Mouse (Mus musculus) urinary bladder, postnatal 25 days (tissue): ENCODE results near the gene Nrip3.

Experiments used
- DNase-seq: peaks from one replicate; pipeline ENCODE4 v3.0.0; 2022; ENCODE audit warnings: low spot score

The Nrip3 gene

DNA sequence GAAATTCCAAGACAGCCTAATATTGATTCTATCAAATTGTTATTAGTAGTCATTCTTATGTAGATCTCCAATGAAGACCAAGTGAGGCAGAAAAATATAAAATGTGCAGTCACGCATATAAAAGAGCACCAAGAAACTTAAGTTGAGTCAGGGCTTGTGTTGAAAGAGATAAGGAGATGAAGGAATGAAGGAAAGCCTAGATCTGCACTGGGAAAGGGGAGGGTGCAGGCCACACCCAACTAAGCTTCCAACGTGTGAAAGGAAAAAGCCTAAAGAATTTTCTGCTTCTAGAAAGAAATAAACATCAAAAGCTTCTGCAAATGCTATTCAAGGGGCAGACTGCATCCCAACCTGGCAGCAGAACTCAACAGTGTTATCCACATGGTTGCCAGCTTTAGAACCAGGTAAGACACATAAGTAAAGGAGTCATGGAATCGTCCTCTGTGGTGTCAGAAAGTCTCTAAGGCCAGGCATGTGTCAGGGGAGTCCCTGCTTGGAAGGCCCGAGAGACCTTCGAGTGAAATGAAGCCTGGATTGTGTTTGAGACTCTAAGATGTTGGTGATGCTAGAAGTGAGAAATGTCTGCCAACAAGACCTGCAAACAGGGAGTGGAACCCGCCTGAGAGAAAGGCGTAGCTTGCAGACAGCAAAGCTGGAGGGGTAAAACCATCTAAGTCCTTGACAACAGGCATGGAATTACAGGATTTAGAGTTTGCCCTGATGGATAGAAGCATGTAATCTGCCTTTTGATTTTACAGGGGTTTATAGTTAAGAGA is 14.1 kb downstream of the Nrip3 start:
- DNase-seq = no peak

DNA sequence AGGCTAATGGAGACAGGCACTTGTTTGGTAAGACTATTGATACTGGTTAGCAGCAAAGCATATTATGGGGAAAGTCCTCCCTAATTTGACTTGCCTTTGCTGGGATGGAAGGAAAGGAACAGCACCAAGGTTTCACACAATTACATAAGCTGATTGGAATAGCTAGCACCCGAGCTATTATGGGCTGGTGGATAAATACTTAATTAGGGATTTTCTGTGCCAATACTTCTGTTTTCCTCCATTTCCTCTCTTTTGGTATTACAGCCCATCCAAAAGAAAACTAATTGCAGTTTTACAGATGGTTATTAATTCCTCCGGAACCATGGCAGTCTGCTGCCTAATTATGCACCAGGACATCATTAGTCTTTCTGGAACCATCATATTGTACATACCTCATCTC is 17.8 kb downstream of the Nrip3 start:
- no peak for DNase-seq

DNA sequence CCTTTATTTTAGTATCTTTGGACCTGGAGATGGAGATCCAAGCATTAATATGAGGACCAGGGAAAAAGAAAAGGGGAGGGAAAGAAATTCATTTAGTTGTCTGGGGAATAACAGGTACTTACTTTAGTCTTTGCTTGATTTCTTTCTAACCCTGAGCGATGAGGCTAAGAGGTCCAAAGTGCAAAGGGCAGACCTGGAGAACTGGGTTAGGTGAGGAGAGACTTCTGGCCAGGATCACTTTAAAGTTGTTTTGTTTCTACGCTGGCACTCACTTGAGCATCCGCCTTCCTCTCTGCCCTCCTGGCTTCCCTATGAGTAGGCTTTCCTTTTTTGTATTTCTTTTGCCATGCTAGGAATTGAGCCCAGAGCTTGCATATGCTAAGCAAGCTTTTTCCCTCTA is 25.5 kb downstream of the Nrip3 start:
- no peak for DNase-seq

DNA sequence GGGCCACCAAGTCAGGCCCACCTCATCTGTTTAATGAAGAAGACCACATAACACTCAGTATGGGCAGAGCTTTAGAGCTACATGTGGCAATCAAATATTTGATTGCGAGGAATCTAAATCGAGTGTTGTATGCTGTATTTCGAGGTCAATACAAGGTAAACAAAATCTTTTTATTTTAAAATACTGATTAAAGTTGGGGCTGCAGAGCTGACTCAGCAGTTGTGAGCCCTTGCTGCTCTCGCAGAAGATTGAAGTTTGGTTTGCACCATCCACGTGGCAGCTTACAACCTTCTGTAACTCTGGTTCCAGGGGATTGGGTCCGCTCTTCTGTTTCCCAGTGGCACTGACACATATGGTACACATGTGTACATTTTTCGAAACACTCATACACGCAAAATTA is 27.8 kb downstream of the Nrip3 start:
- no peak for DNase-seq

DNA sequence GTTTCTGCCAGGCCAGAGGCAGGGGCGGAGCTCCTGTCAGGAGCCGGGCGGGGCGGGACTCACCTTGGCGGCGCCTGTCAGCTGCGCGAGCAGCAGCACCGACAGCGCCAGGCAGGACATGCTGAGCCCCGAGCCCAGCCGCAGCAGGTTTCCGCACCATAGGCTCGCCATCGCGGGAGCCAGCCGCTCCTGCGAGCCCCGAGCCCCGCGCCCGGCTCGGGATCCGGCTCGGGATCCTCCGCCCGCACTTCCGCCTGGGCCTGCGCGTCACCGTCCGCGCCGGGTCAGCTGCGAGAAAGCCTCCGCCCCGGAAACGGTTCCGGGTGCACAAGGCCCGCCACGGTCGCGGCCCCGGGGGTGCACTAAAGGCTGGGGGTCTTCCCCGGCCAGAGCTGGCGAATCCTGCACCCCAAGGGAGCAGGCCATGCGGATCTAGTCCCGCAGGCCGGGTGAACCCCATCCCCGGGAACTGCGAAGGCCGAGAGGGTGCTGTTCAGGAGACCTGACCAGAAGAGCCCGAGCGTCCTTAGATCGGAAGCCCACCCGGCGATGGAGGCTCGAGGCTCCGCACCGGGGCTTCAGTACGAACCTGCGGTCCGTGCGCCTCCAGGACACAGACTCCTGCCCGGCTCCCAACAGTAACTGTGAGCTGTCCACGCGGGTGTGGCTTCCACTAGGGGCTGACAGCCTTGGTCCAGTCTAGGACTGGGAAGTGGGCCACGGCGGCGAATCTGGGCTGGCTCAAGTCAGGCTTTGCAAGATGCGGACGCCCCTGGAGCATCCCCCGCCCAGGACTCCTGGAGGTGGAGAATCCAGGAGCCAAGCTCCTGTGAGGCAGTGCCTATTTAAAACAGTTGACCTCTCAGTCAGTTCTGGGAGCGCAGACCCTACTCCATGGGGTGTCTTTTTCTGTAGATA is 29.6 kb downstream of the Nrip3 start, which contains the start of gene Tmem9b:
Gene Tmem9b, minus strand, starts transcription at position 868 of the 918 bp plus-strand sequence.
- DNase-seq = peak; percentile 78

DNA sequence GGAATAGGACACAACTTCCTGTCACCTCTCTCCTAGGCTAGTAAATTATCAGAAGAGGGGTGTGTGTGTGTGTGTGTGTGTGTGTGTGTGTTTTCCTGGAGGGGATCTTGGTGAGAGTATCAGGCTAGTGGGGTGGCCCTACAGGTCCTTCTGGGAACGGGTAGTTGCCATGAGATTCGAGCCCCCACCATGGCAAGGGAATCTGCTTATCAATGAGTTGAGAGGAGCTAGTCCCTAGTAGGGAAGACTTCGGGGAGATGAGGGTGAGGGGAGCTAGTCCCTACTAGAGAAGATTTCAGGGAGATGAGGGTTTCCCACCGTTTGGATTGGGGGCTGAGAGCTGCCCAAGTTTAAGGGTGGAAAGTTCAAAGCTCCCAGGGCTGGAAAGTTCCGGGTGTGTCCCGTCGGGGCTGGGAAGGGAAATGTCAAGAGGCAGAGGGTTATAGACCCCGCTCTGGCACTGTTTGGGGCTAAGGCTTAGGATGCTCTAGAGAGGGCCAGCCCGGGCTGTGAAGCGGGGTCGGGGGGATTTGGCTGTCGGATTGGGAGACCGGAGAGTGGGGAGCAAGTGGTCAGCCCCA is 30.3 kb downstream of the Nrip3 start:
- no peak for DNase-seq

DNA sequence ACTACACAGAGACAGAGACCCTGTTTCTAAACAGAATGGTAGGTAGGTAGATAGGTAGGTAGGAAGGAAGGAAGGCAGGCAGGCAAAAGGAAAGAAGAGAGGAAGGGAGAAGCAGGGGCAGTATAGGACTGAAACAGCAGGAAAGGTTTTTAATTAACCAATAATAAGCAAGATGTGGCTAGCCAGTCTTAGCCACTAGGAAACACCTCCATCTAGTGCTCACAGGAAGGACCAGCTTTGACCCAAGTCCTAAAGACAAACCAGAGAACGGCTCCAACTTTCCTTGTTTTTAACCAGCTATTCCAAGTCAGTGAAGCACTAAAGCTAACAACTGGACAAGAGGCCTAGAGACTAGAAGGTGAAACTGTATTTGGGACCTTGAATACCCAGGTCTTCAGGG is 34.1 kb downstream of the Nrip3 start:
- DNase-seq = no peak

DNA sequence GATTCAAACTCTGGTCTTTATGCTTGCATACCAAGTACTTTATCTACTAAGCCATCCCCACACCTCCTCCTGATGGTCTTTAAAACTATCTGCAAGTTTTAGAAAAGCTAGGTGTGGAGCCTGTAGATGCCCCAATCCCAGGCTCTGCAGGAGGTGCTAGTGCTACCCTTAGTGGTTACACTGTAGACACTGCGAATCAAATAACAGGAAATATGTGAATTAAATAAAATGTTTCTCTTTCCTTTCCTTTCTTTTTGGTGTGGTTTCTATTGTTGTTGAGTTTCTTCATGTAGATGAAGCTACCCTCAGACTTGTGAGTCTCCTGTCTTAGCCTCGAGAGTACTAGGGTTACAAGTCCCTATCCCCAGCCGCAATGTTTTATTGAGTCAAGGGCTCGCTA is 40.1 kb downstream of the Nrip3 start:
- no peak for DNase-seq

DNA sequence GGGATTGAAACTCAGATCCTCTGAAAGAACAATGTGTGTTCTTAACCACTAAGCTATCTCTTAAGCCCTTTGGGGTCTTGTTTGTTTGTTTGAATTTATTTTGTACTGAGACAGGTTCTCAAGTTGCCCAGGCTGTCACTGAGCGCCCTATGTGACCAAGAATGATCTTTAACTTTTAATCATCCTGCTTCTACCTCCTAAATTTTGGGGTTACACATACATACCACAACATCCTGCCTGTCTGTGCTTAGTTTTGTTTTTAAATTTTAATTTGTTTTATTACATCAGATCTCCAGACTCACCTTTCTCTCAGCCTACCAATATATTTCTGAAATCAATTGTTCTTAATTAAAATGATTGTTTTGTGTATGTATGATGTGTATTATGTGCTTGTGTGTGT is 40.8 kb downstream of the Nrip3 start:
- DNase-seq = no peak

DNA sequence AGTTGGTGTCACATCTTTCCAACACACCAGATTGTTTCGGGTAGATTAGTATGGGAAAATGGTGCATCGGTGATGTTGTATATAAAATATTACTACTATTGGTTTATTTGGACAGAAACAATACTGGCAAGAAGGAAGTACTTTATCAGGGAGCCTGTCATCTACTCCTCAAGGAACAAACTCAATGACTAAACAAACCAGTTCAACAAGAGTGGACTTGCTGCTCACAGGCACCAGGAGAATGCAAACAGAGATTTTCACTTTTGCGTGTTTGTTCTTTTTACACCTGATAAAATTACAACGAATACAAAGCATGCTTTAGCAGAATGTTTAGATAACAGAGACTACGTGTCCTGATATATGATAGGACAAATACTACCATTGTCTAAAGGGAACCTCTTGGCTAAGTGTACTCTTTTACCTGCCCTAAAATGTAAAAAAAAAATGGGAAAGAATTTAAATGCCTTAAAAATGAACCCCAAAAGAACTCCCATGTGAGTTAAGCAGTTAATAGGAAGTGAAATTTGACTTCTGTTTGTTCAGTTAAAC is 41.9 kb downstream of the Nrip3 start:
- DNase-seq = no peak

DNA sequence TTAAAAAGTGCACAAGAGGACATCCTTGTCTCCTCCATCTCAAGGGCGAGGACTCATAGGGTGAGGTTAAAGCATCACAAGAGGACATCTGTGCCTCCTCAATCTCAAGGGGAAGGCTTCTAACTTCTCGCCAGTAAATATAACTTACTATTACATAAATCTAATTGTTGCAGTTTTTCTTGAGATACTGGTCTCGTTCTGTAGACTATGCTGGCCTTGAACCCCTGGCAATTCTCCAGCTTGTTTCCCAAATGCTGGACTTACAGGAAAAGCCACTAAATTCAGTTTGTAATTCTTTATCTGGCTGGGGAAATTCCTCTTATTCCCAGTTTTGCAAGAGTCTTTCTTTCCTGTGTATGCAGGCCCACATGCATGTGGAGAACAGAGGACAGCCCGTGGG is 47.0 kb downstream of the Nrip3 start:
- DNase-seq = no peak

DNA sequence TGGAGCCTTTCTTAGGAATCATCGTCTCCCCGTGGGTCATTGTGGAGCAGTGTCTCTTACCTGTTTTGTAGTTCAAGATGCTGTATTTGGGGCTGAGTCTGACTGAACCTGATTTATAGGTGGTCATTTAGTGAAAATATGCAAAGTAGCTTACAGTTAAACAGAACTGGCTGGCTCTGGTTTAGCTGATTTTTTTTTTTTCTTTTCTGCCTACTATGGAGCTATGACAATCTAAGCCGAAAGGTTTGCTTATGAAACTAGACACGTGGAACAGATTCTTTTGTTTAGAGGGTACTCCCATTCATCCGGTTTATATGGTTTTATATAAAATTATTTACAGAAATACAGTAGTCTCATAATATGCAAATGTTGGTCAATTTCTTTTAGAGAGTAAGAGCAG is 50.2 kb downstream of the Nrip3 start, which contains the start of gene Ascl3:
Gene Ascl3, minus strand, starts transcription at position 101 of the 400 bp plus-strand sequence.
- no peak for DNase-seq

DNA sequence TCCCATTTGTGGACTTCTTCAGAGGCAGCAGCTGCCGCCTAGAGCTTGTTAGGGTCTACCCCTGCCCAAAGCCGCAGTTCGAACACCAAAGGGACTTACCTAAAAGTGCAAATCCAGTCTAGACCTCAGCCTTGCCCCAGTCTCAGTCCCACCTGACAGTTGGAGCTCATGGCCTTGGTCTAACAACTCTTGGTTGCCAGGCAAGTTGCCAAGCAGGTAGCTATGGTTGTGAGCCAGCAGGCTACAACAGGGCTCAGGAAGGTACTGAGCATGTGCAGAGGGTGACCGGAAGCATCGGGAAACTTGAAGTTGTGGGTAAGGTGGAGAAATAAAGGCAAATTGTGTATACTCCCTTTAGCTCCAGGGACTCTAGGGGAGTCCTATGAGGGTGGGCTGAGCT is 58.1 kb downstream of the Nrip3 start, which contains the start of gene BC051019:
Gene BC051019, minus strand, starts transcription at position 154 of the 400 bp plus-strand sequence.
- DNase-seq = no peak

DNA sequence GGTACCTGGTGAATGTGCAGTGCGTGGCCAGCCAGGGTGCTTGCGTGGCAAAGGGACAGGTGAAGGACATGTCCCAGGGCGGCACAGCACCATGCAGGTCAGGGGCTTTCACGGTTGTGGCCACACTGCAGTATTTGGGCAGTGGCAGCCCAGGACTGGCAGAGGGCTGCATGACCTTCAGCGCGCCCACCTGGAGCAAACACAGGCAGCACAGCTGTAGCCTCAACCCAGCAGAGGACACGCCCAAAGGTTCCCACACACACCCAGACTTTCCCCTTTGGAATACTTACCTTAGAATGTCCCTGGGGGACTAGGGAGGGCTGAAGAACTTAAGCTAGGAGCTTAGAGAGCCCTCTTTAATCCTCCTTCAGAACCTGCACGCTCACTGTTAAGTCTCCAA is 58.7 kb downstream of the Nrip3 start:
- DNase-seq = no peak

DNA sequence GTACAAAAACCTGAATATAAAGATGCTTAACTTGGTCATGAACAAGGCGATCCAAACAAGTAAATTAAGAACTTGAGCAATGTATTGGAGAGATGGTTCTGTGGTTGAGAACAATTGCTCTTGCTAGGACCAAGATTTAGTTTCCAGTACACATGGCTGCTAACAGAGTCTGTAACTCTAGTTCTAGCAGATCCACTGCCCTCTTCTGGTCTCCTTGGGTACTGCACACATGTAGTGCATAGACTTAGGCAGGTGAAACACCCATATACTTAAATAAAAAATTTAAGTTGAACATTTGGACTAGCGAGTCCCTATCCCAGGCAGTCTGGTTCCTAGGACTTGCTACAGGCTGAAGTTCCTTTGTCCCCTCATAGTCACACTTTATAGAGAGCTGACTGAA is 59.2 kb downstream of the Nrip3 start:
- DNase-seq = no peak

DNA sequence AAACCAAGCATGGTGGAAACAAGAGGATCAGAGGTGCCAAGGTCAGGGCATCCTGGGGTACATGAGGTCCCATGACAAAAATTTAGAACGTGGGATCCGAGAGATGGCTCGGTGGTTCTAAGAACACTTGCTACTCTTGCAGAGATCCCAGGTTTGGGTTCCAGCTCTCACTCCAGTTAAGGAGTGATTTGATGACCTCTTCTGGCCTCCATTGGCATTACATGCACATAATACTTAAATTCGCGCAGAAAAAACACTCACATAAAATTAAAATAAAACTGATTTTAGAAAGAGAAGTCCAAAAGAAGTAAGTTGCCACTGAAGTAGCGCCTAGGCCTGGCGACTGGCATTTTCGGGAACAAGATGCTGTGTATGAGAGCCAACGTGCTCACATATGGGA is 62.5 kb downstream of the Nrip3 start:
- DNase-seq = peak; percentile 22

DNA sequence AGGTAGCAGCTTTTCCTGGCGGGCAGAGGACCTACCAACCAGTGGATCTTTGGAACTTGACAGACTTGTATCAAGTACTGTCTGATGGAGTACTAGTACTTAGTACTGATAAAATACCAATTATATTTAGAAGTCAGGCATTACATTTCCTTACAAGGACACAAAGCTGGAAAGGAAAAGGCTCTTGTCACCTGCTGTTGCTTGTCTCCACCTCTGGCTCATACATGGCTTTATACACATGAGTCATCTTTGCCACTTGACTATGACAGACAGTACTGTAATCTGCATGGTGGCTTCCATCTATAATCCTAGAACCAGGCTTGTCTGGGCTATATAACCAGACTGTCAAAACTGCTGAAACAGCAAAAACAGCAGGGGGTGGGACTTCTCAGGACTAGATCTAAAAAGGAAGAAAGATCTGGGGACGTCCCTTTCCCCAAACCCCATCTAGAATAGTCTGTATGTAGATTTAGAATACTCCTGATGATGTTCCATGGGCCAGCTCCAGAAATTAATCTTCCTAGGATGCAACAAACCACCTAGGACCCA is 68.3 kb downstream of the Nrip3 start:
- no peak for DNase-seq

DNA sequence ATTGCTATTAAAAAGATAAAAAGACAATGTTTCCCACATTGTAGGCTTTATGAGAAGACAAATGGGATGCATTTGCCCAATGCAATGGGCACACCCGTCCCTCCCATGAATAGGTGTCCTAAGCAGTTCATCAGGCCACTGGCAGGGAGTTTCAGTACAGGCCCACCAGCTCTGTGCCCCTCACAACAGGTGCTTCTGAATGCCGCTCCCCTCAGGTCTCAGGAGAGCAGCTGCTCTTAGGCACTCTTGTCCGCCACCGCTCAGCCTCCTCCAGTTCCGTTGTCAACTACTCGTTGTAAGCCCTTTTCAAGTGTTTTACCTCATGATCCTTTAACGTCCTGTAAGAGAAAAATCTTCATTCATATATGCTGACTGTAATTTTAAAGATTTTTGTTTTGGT is 69.6 kb downstream of the Nrip3 start:
- no peak for DNase-seq

DNA sequence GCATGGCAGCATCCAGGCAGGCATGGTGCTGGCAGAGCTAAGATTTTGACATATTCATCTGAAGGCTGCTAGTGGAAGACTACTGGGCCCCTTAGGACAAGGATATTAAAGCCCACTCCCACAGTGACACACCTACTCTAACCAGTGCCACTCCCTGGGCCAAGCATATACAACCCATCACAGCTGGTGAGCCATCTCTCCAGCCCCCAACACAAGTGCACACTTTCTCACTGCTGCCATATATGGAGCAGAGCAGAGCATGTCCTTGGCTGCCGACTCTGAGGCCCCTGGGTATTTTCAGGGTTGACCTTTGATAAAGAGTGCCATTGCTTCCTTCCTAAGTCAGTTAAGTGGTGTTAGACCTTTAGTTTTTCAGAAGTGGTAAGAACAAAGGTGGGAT is 71.8 kb downstream of the Nrip3 start:
- DNase-seq = no peak

DNA sequence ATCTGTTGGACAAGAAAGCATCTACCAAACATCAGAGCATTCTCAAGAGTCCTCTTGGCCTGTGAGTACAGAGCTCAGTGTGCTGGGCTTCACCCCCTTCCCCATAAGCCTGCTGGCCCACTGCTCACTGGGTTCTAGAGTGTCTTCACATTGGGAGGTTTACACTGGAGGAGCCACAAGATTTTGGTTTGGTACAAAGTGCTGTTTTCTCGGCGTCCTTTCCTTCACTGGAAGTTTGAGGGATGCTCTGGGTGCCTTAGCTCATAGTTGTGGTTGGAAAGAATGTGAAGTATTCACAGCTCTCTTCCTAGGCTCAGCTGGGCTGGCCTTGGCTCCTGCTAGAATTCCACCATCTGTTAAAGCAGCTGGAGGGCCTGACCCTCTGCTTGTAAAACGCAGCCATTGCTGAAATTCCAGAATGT is 72.9 kb downstream of the Nrip3 start:
- DNase-seq = peak; percentile 23
